Mouse (Mus musculus) midbrain, postnatal 0 days (tissue): Measurements from ENCODE around the gene Serpinb1a. TPM values are rescaled to one million over a fixed set of nuclear protein-coding genes. Genes with fewer than 3 reads are reported as not detected.

Experiments used
- ATAC-seq: fragments of 200-750 bp; cut with Nextera tagmentation; 2 replicates; pipeline ENCODE4 v1.8.0; 2017; ENCODE audit warnings: moderate number of reproducible peaks, mild to moderate bottlenecking, moderate TSS enrichment, moderate library complexity; ENCODE audit not compliant: low FRiP score
- DNase-seq: peaks from one replicate; pipeline ENCODE4 v3.0.0-alpha.2; 2015; ENCODE audit warnings: low spot score
- H3K27ac ChIP-seq: fragments of 300-500 bp; sonication (generic); 2 replicates; pipeline ENCODE4 v1.5.1; 2014; ENCODE audit warnings: low read depth, mild to moderate bottlenecking, low read length, mixed read lengths
- H3K27me3 ChIP-seq: fragments of 300-500 bp; sonication (generic); 2 replicates; pipeline ENCODE4 v1.6.1; 2014; ENCODE audit warnings: low read length, control low read depth, mixed read lengths; ENCODE audit not compliant: insufficient read depth
- H3K36me3 ChIP-seq: fragments of 300-500 bp; sonication (generic); 2 replicates; pipeline ENCODE4 v1.6.1; 2014; ENCODE audit warnings: low read length, control low read depth, mixed read lengths; ENCODE audit not compliant: insufficient read depth
- H3K4me1 ChIP-seq: fragments of 300-500 bp; sonication (generic); 2 replicates; pipeline ENCODE4 v1.6.1; 2014; ENCODE audit warnings: mild to moderate bottlenecking, control low read depth, antibody characterized with exemption, low read length, mixed read lengths; ENCODE audit not compliant: insufficient read depth
- H3K4me2 ChIP-seq: fragments of 300-500 bp; sonication (generic); 2 replicates; pipeline ENCODE4 v1.6.1; 2014; ENCODE audit warnings: low read depth, mild to moderate bottlenecking, low read length, mixed read lengths; ENCODE audit not compliant: poor library complexity, severe bottlenecking
- H3K4me3 ChIP-seq: fragments of 300-500 bp; sonication (generic); 2 replicates; pipeline ENCODE4 v1.5.1; 2014; ENCODE audit warnings: low read depth, mild to moderate bottlenecking, low read length, moderate library complexity
- H3K9ac ChIP-seq: fragments of 300-500 bp; sonication (generic); replicated peaks from 2 replicates; pipeline ENCODE4 v1.6.1; 2014; ENCODE audit warnings: mild to moderate bottlenecking, low read length, moderate library complexity, mixed read lengths; ENCODE audit not compliant: poor library complexity, severe bottlenecking
- H3K9me3 ChIP-seq: fragments of 300-500 bp; sonication (generic); 2 replicates; pipeline ENCODE4 v1.6.1; 2016; ENCODE audit warnings: low read length, control low read depth
- CTCF ChIP-seq: IDR thresholded peaks from 2 replicates; pipeline ENCODE4 v1.5.1; 2016; ENCODE audit warnings: antibody characterized with exemption, mild to moderate bottlenecking
- WGBS: fragments of 180-500 bp; shearing (Covaris S2); extraction: QIAGEN DNeasy Blood & Tissue Kit; methylation state at CpG from one replicate; pipeline ENCODE4 v1.1.7; 2014; 5-methylcytosine and 5-hydroxymethylcytosine counted together
- polyA plus RNA-seq: library from polyadenylated mRNA; unstranded; fragments of >200 nt; fragmentation: Nextera tagmentation; extraction: Ambion mirVana; gene quantifications from 2 replicates; pipeline ENCODE4 v1.2.1, GENCODE M21; 2015
- total RNA-seq: library from RNA; depleted of rRNA; stranded (reverse); fragments of >200 nt; gene quantifications from 2 replicates; pipeline ENCODE4 v1.2.3, GENCODE M21; 2014

The Serpinb1a gene
- total and polyA plus RNA-seq, 2 experiments from 2014 or later: 2.0 to 4.9 TPM

DNA sequence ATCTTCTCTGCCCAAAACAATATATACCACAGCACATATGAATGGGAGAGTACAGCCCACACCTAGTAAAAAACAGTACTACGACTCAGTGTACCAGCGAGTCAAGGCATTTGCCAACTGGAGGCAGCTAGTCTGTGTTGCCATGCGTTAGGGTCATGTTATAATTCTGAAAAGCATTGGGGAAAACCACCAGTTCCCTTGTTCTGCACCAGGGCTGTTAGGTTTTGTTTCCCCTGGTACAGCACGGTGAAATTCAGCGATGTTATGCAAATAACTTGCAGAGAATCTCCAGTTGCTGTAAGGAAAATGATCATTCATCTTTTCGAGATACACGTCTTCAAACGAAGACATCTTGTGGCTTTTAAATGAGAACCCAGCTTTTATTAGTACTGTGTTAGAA, 25.4 kb downstream of the Serpinb1a start:
- ATAC-seq: no peak
- WGBS: 92% methylated on average over 8 of the region's 8 CpGs
- DNase-seq: no peak
- Histone ChIP-seq H3K9me3 (no peaks in the 10 kb centered on the region), H3K4me3 (no peak overlapping the region), H3K36me3 (peaks cover 17% of the 10 kb centered on the region; the same call in 1 of the 2 replicates), H3K4me1 (no peaks in the 10 kb centered on the region), H3K27ac (no peak overlapping the region), H3K9ac (no peak overlapping the region), H3K4me2 (no peak overlapping the region), H3K27me3 (no peaks in the 10 kb centered on the region)
- TF ChIP-seq CTCF: no peak

DNA sequence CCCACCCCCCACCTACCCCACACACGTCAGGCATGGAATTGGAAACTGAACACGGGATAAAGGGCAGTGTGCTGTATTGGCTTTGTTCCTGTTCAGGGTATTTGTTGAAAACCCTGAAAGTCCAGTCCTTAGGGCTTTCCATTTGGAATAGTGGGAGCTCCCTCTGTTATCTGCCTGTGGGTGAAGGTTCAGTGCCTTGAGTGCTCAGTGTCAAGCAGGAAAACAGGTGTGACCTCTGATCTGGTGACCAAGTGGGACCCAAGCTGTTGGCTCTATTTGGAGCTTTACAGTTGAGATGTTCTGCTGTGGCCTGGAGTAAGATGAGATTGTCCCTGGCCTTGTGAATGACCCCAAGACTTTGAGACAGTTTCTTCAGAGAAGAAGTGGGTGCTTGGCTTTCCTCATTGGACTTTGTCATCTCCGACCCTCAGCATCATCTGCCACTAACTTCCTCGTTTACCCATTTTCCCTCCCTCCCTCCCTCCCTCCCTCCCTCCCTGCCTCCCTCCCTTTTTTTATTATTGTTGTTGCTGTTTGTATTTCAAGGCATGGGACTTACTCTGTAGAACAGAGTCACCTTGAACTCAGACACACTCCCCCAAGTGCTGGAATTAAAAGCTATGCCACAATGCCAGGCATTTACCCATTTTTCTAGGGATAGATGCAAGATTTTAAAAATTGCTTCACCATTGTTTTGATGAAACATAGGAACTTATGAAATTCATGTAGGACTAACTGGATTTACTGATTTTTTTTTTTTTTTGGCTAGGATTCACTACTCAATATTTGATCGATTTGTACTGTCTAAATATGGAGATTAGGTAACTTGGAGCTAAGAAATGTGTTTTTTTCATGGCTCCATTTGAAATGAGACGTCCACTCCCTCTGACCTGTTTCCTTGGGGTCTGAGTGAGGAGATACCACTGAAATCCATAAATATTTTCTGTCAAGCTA, 26.3 kb downstream of the Serpinb1a start:
- Histone ChIP-seq H3K4me2 (no peak overlapping the region), H3K27ac (no peak overlapping the region), H3K9ac (no peak overlapping the region), H3K36me3 (peaks cover 25% of the 10 kb centered on the region), H3K27me3 (no peaks in the 10 kb centered on the region), H3K9me3 (no peaks in the 10 kb centered on the region), H3K4me1 (no peaks in the 10 kb centered on the region), H3K4me3 (no peak overlapping the region)
- TF ChIP-seq CTCF: no peak
- DNase-seq (no peak), ATAC-seq (no peak)
- WGBS: 81% methylated on average over 6 of the region's 6 CpGs

DNA sequence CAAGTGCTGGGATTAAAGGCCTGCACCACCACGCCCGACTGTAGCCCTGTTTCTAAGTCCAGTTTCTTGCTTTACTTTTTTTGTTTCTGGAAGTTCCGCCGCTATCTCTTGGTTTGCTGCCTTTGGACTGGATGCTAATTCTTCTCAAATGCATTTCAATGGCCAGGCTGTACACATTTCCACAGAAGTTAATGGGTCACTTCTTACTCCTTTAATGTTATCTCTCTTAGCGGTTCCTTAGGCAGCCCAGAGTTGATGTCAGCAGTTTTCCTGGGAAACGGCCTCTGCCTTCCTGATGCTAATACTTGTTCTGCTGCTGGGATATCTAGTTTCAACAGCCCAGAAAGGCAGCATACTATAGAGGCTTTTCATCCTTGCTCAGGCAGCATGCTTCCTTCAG, 27.9 kb downstream of the Serpinb1a start:
- Histone ChIP-seq H3K27ac (no peak overlapping the region), H3K4me1 (no peaks in the 10 kb centered on the region), H3K27me3 (no peaks in the 10 kb centered on the region), H3K9me3 (no peaks in the 10 kb centered on the region), H3K4me3 (no peak overlapping the region), H3K4me2 (no peak overlapping the region), H3K36me3 (peaks cover 29% of the 10 kb centered on the region), H3K9ac (no peak overlapping the region)
- WGBS: 91% methylated on average over 6 of the region's 6 CpGs
- TF ChIP-seq CTCF: no peak
- ATAC-seq (no peak), DNase-seq (no peak)

DNA sequence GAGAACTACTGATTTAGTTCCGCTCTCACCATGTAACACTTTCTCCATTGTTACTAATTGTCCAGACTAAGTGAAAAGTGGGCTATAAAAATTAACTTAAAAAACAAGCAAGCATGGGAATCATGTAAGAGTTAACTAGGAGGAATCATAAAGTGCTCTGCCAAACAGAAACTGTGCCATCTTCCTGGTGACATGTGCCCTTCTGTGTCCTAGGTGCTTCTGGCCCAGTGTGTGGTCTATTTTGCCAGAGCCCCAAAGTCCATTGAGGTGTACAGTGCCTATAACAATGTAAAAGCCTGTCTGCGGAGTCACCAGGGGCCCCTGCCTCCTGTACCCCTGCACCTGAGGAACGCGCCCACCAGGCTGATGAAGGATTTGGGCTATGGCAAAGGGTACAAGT, 29.3 kb downstream of the Serpinb1a start:
- H3K9me3 ChIP-seq: no peaks in the 10 kb centered on the region
- WGBS: 96% methylated on average over 4 of the region's 4 CpGs
- DNase-seq: no peak
- no peaks in the 10 kb centered on the region for H3K4me1 ChIP-seq
- H3K27me3 ChIP-seq: no peaks in the 10 kb centered on the region
- no peak overlapping the region for H3K4me2 ChIP-seq
- ATAC-seq: no peak
- H3K27ac ChIP-seq: no peak overlapping the region
- no peak for TF ChIP-seq CTCF
- H3K36me3 ChIP-seq: peaks cover 38% of the 10 kb centered on the region
- no peak overlapping the region for H3K9ac ChIP-seq
- no peak overlapping the region for H3K4me3 ChIP-seq

DNA sequence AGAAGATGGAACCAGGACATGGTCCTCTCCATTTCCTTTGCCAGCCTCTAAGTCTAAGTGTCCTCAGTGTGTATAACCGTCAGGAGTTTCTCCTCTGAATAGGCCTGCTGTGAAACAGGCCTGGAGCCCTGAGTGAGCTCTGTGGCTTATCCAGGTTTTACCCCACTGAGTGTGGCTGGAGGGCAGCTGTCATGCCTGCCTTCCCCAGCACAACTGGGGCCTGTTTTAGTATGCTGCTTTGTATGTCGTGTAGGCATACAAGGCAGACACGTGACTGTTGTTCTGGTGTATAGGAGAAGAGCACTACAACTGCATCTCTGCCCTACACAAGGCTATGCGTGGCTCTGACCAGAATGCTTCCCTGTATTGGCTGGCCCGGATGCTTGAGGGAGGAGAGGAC, 31.1 kb downstream of the Serpinb1a start:
- ATAC-seq (no peak), DNase-seq (no peak)
- Histone ChIP-seq H3K4me2 (no peak overlapping the region), H3K27ac (no peak overlapping the region), H3K9me3 (no peaks in the 10 kb centered on the region), H3K4me3 (no peak overlapping the region), H3K9ac (no peak overlapping the region), H3K36me3 (peaks cover 47% of the 10 kb centered on the region), H3K27me3 (no peaks in the 10 kb centered on the region), H3K4me1 (no peaks in the 10 kb centered on the region)
- WGBS: 93% methylated on average over 5 of the region's 5 CpGs
- no peak for TF ChIP-seq CTCF

DNA sequence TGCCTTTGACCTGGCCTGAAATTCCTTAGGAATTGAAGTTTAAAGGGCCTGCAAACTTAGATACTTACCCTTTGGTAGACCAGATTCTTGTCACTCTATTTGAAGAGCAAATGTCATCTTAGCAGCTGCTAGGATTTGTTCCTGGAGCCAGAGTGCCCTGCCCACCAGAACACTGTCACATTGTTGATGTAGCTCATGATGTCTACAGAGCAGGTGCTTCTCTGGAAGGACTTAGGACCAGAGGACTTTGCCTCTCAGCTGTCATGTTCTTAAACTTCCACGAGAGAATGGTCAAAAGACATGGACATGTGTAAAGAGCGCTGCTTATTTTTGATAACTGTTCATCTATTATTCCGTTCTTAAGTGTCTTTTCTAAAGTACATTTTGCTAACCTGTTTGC, 31.7 kb downstream of the Serpinb1a start:
- no peak for ATAC-seq
- Histone ChIP-seq H3K9ac (no peak overlapping the region), H3K4me1 (no peaks in the 10 kb centered on the region), H3K4me2 (no peak overlapping the region), H3K36me3 (peaks cover 47% of the 10 kb centered on the region), H3K4me3 (no peak overlapping the region), H3K9me3 (no peaks in the 10 kb centered on the region), H3K27ac (no peak overlapping the region), H3K27me3 (no peaks in the 10 kb centered on the region)
- TF ChIP-seq CTCF: no peak
- no peak for DNase-seq
- 94% methylated on average over 3 of the region's 3 CpGs for WGBS
